Mouse (Mus musculus): ENCODE measurements at regions not wholly inside any gene's neighbourhood (a gene's known extent, or its start where the extent isn't known, plus 50 kb on each side); places are given as distances from the start of the nearest gene placed in this dataset.

DNA sequence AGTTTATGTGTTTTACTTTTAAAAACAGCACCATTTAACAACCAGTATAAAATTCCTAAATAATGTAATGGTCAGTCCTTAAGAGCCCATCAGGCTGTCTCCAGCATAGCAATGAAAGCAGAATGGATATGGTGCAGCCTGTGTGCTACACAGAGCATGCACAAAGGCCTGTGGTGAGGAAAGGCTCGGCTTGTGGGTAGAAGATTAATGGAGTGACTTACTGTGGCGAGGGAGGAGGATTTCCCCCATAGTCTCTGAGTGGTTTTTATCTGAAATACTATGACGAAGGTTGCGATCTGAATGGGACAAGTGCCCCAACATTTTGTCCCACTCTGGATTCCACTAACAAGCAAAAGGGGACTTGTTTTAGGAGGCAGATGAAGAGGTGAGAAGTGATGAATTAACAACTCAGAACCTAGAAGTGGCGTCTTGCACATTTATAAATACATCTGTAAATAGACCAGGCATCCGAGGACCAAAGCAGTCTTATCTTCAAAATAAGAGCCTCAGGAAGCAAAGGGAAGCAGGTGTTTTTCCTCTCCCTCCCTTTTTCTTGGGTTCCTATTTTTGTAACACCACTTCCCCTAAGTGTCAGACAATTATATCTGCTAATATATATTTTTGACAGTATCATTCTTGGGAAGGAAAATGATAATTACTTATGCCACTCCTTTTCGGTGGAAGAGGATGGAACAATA lies 55.9 kb upstream of the Clnk start:
- no peaks in the 10 kb centered on the region for H3K36me3 ChIP-seq (ENCODE audit: insufficient read depth, low read length)
- DNase-seq (ENCODE audit: low spot score) (peak; percentile 47), ATAC-seq (replicated peaks; ENCODE audit: low FRiP score, low read depth) (no peak)
- no peak overlapping the region for H3K9ac ChIP-seq (ENCODE audit: low read depth, low read length)
- no peak overlapping the region for H3K4me2 ChIP-seq (ENCODE audit: low read length)
- no peak for TF ChIP-seq CTCF (IDR thresholded peaks at IDR 0.05; ENCODE audit: low read depth)
- 32% methylated on average over 7 of the region's 7 CpGs for WGBS
- H3K4me1 ChIP-seq (replicated peaks; ENCODE audit: insufficient read depth, low read length): no peaks in the 10 kb centered on the region
- no peaks in the 10 kb centered on the region for H3K27me3 ChIP-seq (ENCODE audit: insufficient read depth, low read length)
- H3K27ac ChIP-seq: no peak overlapping the region
- H3K4me3 ChIP-seq (replicated peaks; ENCODE audit: low read depth, low read length): no peak overlapping the region
- H3K9me3 ChIP-seq (replicated peaks; ENCODE audit: low read length): no peaks in the 10 kb centered on the region

- no peaks in the 10 kb centered on the region for H3K27me3 ChIP-seq (ENCODE audit: insufficient read depth, low read length)
- H3K4me1 ChIP-seq (replicated peaks; ENCODE audit: insufficient read depth, low read length): no peaks in the 10 kb centered on the region
- H3K4me2 ChIP-seq (ENCODE audit: low read length): no peak overlapping the region
- TF ChIP-seq CTCF (IDR thresholded peaks at IDR 0.05; ENCODE audit: low read depth): no peak
- no peaks in the 10 kb centered on the region for H3K36me3 ChIP-seq (ENCODE audit: insufficient read depth, low read length)
- no peak for DNase-seq (ENCODE audit: low spot score)
- no peak overlapping the region for H3K27ac ChIP-seq
- 88% methylated on average over 3 of the region's 3 CpGs for WGBS
- H3K9ac ChIP-seq (ENCODE audit: low read depth, low read length): no peak overlapping the region
- H3K9me3 ChIP-seq (replicated peaks; ENCODE audit: low read length): no peaks in the 10 kb centered on the region
- no peak overlapping the region for H3K4me3 ChIP-seq (replicated peaks; ENCODE audit: low read depth, low read length)
- ATAC-seq (replicated peaks; ENCODE audit: low FRiP score, low read depth): no peak
Observed at GRCm38 (mm10) chr5:38927051-38927450, 50.4 kb upstream of the Clnk start.
